Mouse (Mus musculus): ENCODE measurements around the gene Sspo. TPM values are rescaled to one million over a fixed set of nuclear protein-coding genes. Genes with fewer than 3 reads are reported as not detected.

Sspo gene
- total and polyA plus RNA-seq, 3 experiments, result 0.08 to 0.42 (median 0.17) TPM

- Histone ChIP-seq H3K9ac (ENCODE audit: insufficient read depth, low read depth) (no peak overlapping the region), H3K4me1 (ENCODE audit: control insufficient read depth in 1 of 2, insufficient read depth in 2 of 2) (peaks cover 3 to 33% of the 10 kb centered on the region in 2 experiments; a peak in 2 of 4 replicates), H3K36me3 (replicated peaks in 1 of 2; ENCODE audit: control insufficient read depth in 1 of 2, insufficient read depth in 1 of 2, low read length in 1 of 2) (peaks cover 44 to 78% of the 10 kb centered on the region in 2 experiments), H3K9me3 (replicated peaks; ENCODE audit: low read length) (no peaks in the 10 kb centered on the region), H3K79me2 (replicated peaks; ENCODE audit: control insufficient read depth, extremely low read depth, insufficient read depth, poor library complexity, severe bottlenecking) (no peaks in the 10 kb centered on the region), H3K4me3 (replicated peaks in 1 of 3; ENCODE audit: low read depth in 2 of 3, low read length in 2 of 3, poor library complexity in 1 of 3) (no peak overlapping the region), H3K27me3 (replicated peaks) (no peaks in the 10 kb centered on the region), H3K4me2 (ENCODE audit: insufficient read depth, low read depth, poor library complexity, severe bottlenecking) (no peak overlapping the region), H3K27ac (ENCODE audit: insufficient read depth, low read depth) (no peak overlapping the region)
- dilution Hi-C loops (cut with MboI; ENCODE audit: extremely low pct_ligation_motif_present, extremely low pct_unique_long_range_greater_than_20kb, low sequenced_read_pairs) (no loop called here), in situ Hi-C loops (cut with MboI; ENCODE audit: low pct_ligation_motif_present, low pct_unique_long_range_greater_than_20kb, low sequenced_read_pairs) (loop anchor here (10.0 kb wide), 1 partner anchor 229 kb away; no protein-coding TSS in a partner anchor)
- DNase-seq (ENCODE audit: extremely low read depth), result no peak
- TF ChIP-seq MAZ (IDR thresholded peaks at IDR 0.05; ENCODE audit: low read depth, low read length) (no peak), USF2 (conservative IDR thresholded peaks at IDR 0.05; ENCODE audit: low read depth, low read length) (no peak), CTCF (conservative IDR thresholded peaks at IDR 0.05 in 1 of 2, IDR thresholded peaks at IDR 0.05 in 1 of 2; ENCODE audit: low read depth in 2 of 2, low read length in 2 of 2) (no peak), RAD21 (IDR thresholded peaks at IDR 0.05; ENCODE audit: low read depth, low read length) (no peak), ZKSCAN1 (IDR thresholded peaks at IDR 0.05; ENCODE audit: borderline replicate concordance, low read depth, low read length) (no peak), EP300 (IDR thresholded peaks at IDR 0.05; ENCODE audit: low read length) (no peak), KAT2A (IDR thresholded peaks at IDR 0.05; ENCODE audit: insufficient replicate concordance, low read length) (no peak), MEF2A (IDR thresholded peaks at IDR 0.05; ENCODE audit: borderline replicate concordance, low read depth, low read length) (no peak), JUND (conservative IDR thresholded peaks at IDR 0.05; ENCODE audit: low read depth, low read length) (no peak), MXI1 (IDR thresholded peaks at IDR 0.05; ENCODE audit: low read depth, low read length) (no peak), ZNF384 (IDR thresholded peaks at IDR 0.05; ENCODE audit: low read depth, low read length) (no peak)
These were observed 44.0 kb upstream of the Sspo start for GRCm38 (mm10) chr6:48404071-48404470.

DNA sequence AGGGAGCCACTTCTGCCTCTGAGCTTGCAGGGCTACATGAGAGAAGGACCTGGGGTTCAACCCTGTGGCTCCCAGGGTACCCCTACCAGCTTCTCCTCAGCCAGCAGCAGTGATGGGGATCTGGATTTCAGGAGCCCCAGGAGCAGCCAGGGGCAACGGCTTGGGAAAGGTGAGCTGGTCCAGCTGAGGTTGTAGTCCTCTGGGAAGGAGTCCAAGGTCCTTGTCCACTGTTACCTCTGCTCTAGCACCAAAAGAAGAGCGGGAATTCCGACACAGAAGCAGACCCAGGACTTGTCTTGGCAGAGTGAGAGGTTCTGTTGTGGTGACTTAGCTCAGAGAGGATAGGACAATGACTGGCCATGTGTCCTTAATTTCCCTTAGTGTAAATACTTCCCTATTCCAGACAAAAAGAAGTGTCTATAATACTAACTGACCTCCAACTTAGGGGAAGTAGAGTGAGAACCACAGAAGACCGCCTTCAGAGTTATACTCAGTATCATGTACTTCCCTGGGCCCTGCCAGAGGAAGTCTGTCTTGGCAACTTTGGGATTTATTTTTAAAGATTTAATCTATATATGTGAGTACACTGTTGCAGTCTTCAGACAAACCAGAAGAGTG lies 38.2 kb upstream of the Sspo start:
- no peak for DNase-seq (ENCODE audit: extremely low read depth)
- no peak for TF ChIP-seq KAT2A (IDR thresholded peaks at IDR 0.05; ENCODE audit: insufficient replicate concordance, low read length)
- TF ChIP-seq MAX (IDR thresholded peaks at IDR 0.05; ENCODE audit: low read length), result no peak
- TF ChIP-seq JUN (IDR thresholded peaks at IDR 0.05; ENCODE audit: insufficient read depth, low read depth, low read length), result no peak
- no peak for TF ChIP-seq MXI1 (IDR thresholded peaks at IDR 0.05; ENCODE audit: low read depth, low read length)
- no peak for TF ChIP-seq CHD1 (IDR thresholded peaks at IDR 0.05; ENCODE audit: low read depth, low read length)
- no peaks in the 10 kb centered on the region for H3K79me2 ChIP-seq (replicated peaks; ENCODE audit: control insufficient read depth, extremely low read depth, insufficient read depth, poor library complexity, severe bottlenecking)
- no peak overlapping the region for H3K9ac ChIP-seq (ENCODE audit: insufficient read depth, low read depth)
- dilution Hi-C loops (cut with MboI; ENCODE audit: extremely low pct_ligation_motif_present, extremely low pct_unique_long_range_greater_than_20kb, low sequenced_read_pairs), result no loop called here
- H3K4me3 ChIP-seq (replicated peaks in 1 of 3; ENCODE audit: low read depth in 2 of 3, low read length in 2 of 3, poor library complexity in 1 of 3), result no peak overlapping the region
- in situ Hi-C loops (cut with MboI; ENCODE audit: low pct_ligation_motif_present, low pct_unique_long_range_greater_than_20kb, low sequenced_read_pairs), result loop anchor here (10.0 kb wide), 1 partner anchor 235 kb away; no protein-coding TSS in a partner anchor
- no peak overlapping the region for H3K4me2 ChIP-seq (ENCODE audit: insufficient read depth, low read depth, poor library complexity, severe bottlenecking)
- H3K36me3 ChIP-seq (replicated peaks in 1 of 2; ENCODE audit: control insufficient read depth in 1 of 2, insufficient read depth in 1 of 2, low read length in 1 of 2), result peaks cover 83 to 100% of the 10 kb centered on the region in 2 experiments
- H3K27me3 ChIP-seq (replicated peaks), result no peaks in the 10 kb centered on the region
- no peak overlapping the region for H3K27ac ChIP-seq (ENCODE audit: insufficient read depth, low read depth)
- H3K9me3 ChIP-seq (replicated peaks; ENCODE audit: low read length), result no peaks in the 10 kb centered on the region
- no peaks in the 10 kb centered on the region for H3K4me1 ChIP-seq (ENCODE audit: control insufficient read depth in 1 of 2, insufficient read depth in 2 of 2)

All from CH12.LX (cell line).